Mouse (Mus musculus) embryonic facial prominence, embryonic 10.5 days (tissue): Measurements from ENCODE around the gene Clptm1l. TPM values are rescaled to one million over a fixed set of nuclear protein-coding genes. Genes with fewer than 3 reads are reported as not detected.

Experiments used
- polyA plus RNA-seq: library from polyadenylated mRNA; unstranded; fragments of >200 nt; fragmentation: Nextera tagmentation; extraction: Ambion mirVana; gene quantifications from 2 replicates; pipeline ENCODE4 v1.2.1, GENCODE M21; 2016

Clptm1l gene
- polyA plus RNA-seq, 1 experiment from 2014 or later, result 103 TPM

Other genes starting within 250 kb of the Clptm1l start
- gene Lpcat1, start 136.8 kb upstream of the Clptm1l start, polyA plus RNA-seq, result 59.4 and 60.5 TPM in 2 replicates
- gene Slc6a3, start 67.3 kb upstream of the Clptm1l start, polyA plus RNA-seq, result 0.20 TPM in 1 of 2 replicates, not detected in the other
- gene Tert, start 22.9 kb downstream of the Clptm1l start, polyA plus RNA-seq, result 9.2 and 10.4 TPM in 2 replicates
- gene Slc6a18, start 74.0 kb downstream of the Clptm1l start, polyA plus RNA-seq, result not detected in 2 replicates
- 0.08 and 0.34 TPM in 2 replicates for gene Slc6a19, start 100.9 kb downstream of the Clptm1l start, polyA plus RNA-seq
- gene Slc12a7, start 129.1 kb downstream of the Clptm1l start, polyA plus RNA-seq, result 53.5 and 55.8 TPM in 2 replicates
- 20.8 and 26.2 TPM in 2 replicates for gene Nkd2, start 243.6 kb downstream of the Clptm1l start, polyA plus RNA-seq